Mouse (Mus musculus) erythroblast, embryonic 14.5 days (primary cell): ENCODE data around the gene Frmd4a. TPM values are rescaled to one million over a fixed set of nuclear protein-coding genes. Genes with fewer than 3 reads are reported as not detected.

Experiments
- H3K27me3 ChIP-seq: 2 replicates; pipeline ENCODE4 v1.6.1; 2012; ENCODE audit warnings: inconsistent platforms; ENCODE audit not compliant: control insufficient read depth
- H3K36me3 ChIP-seq: 2 replicates; pipeline ENCODE4 v1.6.1; 2012; ENCODE audit warnings: mild to moderate bottlenecking, inconsistent platforms; ENCODE audit not compliant: control insufficient read depth
- H3K4me1 ChIP-seq: 2 replicates; pipeline ENCODE4 v1.6.1; 2012; ENCODE audit warnings: inconsistent platforms; ENCODE audit not compliant: control insufficient read depth
- H3K4me3 ChIP-seq: replicated peaks from 2 replicates; pipeline ENCODE3; 2012; ENCODE audit warnings: moderate library complexity, mild to moderate bottlenecking, inconsistent platforms
- H3K9me3 ChIP-seq: 2 replicates; pipeline ENCODE4 v1.6.1; 2012; ENCODE audit warnings: low read length, inconsistent platforms, mixed read lengths; ENCODE audit not compliant: control insufficient read depth
- GATA1 ChIP-seq: IDR thresholded peaks from 2 replicates; pipeline ENCODE4 v1.6.1; 2012; ENCODE audit warnings: low read length, inconsistent platforms, mixed read lengths
- TAL1 ChIP-seq: IDR thresholded peaks from 3 replicates; pipeline ENCODE4 v1.6.1; 2012; ENCODE audit warnings: low read length, inconsistent platforms, mixed read lengths
- polyA plus RNA-seq: library from polyadenylated mRNA; stranded (reverse); fragments of >175 nt; gene quantifications from 2 replicates; pipeline ENCODE4 v1.2.3, GENCODE M21; 2012

Frmd4a gene
- polyA plus RNA-seq, 1 experiment: 5.0 TPM

GRCm38 (mm10) chr2:4391091-4391490 is 373.6 kb downstream of the Frmd4a start:
- Histone ChIP-seq H3K36me3 (no peaks in the 10 kb centered on the region), H3K27me3 (no peaks in the 10 kb centered on the region), H3K4me1 (no peaks in the 10 kb centered on the region), H3K4me3 (no peak overlapping the region), H3K9me3 (no peaks in the 10 kb centered on the region)
- TF ChIP-seq TAL1 (no peak), GATA1 (no peak)

- TF ChIP-seq TAL1 (no peak), GATA1 (no peak)
- no peaks in the 10 kb centered on the region for H3K9me3 ChIP-seq
- no peaks in the 10 kb centered on the region for H3K36me3 ChIP-seq
Measured at GRCm38 (mm10) chr2:4391678-4392085, 374.2 kb downstream of the Frmd4a start.

GRCm38 (mm10) chr2:4393046-4393445 is 375.5 kb downstream of the Frmd4a start:
- no peak for TF ChIP-seq GATA1
- no peak for TF ChIP-seq TAL1
- H3K4me3 ChIP-seq: no peak overlapping the region
- H3K9me3 ChIP-seq: peaks cover 2% of the 10 kb centered on the region; the same call in 1 of the 2 replicates
- no peaks in the 10 kb centered on the region for H3K27me3 ChIP-seq
- no peaks in the 10 kb centered on the region for H3K36me3 ChIP-seq
- no peaks in the 10 kb centered on the region for H3K4me1 ChIP-seq

More at GRCm38 (mm10) chr2:4391678-4392085, 374.2 kb downstream of the Frmd4a start:
- Histone ChIP-seq H3K4me1 (no peaks in the 10 kb centered on the region), H3K4me3 (no peak overlapping the region), H3K27me3 (no peaks in the 10 kb centered on the region)

- TF ChIP-seq TAL1: no peak
- TF ChIP-seq GATA1: no peak
- Histone ChIP-seq H3K9me3 (peaks cover 2% of the 10 kb centered on the region; the same call in 1 of the 2 replicates), H3K36me3 (no peaks in the 10 kb centered on the region), H3K4me3 (no peak overlapping the region), H3K27me3 (peaks cover 3% of the 10 kb centered on the region), H3K4me1 (no peaks in the 10 kb centered on the region)
Measured at GRCm38 (mm10) chr2:4394641-4395040, 377.1 kb downstream of the Frmd4a start.

GRCm38 (mm10) chr2:4399721-4400120 is 382.2 kb downstream of the Frmd4a start:
- Histone ChIP-seq H3K4me1 (no peaks in the 10 kb centered on the region), H3K4me3 (no peak overlapping the region), H3K36me3 (no peaks in the 10 kb centered on the region), H3K27me3 (peaks cover 48% of the 10 kb centered on the region), H3K9me3 (peaks cover 2% of the 10 kb centered on the region; the same call in 1 of the 2 replicates)
- no peak for TF ChIP-seq GATA1
- no peak for TF ChIP-seq TAL1

- TF ChIP-seq TAL1: no peak
- no peak for TF ChIP-seq GATA1
- Histone ChIP-seq H3K9me3 (peaks cover 2% of the 10 kb centered on the region; the same call in 1 of the 2 replicates), H3K27me3 (peaks cover 48% of the 10 kb centered on the region), H3K4me1 (no peaks in the 10 kb centered on the region), H3K36me3 (no peaks in the 10 kb centered on the region), H3K4me3 (peak overlapping the region; percentile 6)
Measured at GRCm38 (mm10) chr2:4400771-4401596, 383.5 kb downstream of the Frmd4a start.

GRCm38 (mm10) chr2:4401597-4402581 is 384.4 kb downstream of the Frmd4a start:
- peaks cover 48% of the 10 kb centered on the region for H3K27me3 ChIP-seq
- H3K36me3 ChIP-seq: no peaks in the 10 kb centered on the region
- no peaks in the 10 kb centered on the region for H3K4me1 ChIP-seq
- no peak overlapping the region for H3K4me3 ChIP-seq
- H3K9me3 ChIP-seq: peaks cover 2% of the 10 kb centered on the region; the same call in 1 of the 2 replicates
- TF ChIP-seq TAL1 (no peak), GATA1 (no peak)

GRCm38 (mm10) chr2:4406977-4407376 is 389.5 kb downstream of the Frmd4a start:
- Histone ChIP-seq H3K9me3 (no peaks in the 10 kb centered on the region), H3K36me3 (no peaks in the 10 kb centered on the region), H3K4me1 (no peaks in the 10 kb centered on the region), H3K4me3 (no peak overlapping the region), H3K27me3 (peaks cover 22% of the 10 kb centered on the region)
- no peak for TF ChIP-seq GATA1
- no peak for TF ChIP-seq TAL1
